Mouse (Mus musculus) liver, postnatal 0 days (tissue): ENCODE measurements at regions not wholly inside any gene's neighbourhood (a gene's known extent, or its start where the extent isn't known, plus 50 kb on each side); places are given as distances from the start of the nearest gene placed in this dataset.

ENCODE experiments used
- CTCF ChIP-seq: sonication (generic); IDR thresholded peaks from 2 replicates; pipeline ENCODE4 v1.5.1; 2016; ENCODE audit warnings: antibody characterized with exemption, low read depth
- EP300 ChIP-seq: IDR thresholded peaks from 2 replicates; pipeline ENCODE4 v1.6.1; 2016; ENCODE audit warnings: antibody characterized with exemption, low read depth, mild to moderate bottlenecking

GRCm38 (mm10) chr5:97184512-97184911, 73.1 kb upstream of the Paqr3 start:
- TF ChIP-seq CTCF, result no peak
- no peak for TF ChIP-seq EP300
